ENCODE assay signal across 29 mouse cellular contexts in the genomic region with DNA sequence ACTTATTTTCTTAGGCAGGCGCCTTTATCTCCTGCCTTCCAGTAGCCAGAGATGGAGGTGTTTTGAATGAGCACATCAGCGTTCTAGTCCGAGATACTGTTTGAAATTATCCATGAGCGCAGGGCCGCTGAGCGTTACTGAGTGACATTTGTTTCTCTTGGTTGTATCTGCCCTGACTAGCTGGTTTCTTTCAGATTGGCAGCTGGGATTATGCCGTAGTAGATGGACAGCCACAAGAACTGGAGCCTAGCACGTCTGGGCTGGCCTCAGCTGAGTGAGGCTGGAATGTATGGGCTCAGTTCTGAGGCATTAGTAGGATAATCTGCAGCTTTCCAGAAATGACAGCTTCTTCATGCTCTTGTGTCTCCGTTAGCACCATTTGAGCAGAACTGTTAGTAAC.
DNase-seq lines count a peak whose midpoint lies in the region; ATAC-seq and TF ChIP-seq lines count a peak whose summit lies in the region.
"Had no signal": no experiment of that assay in that cellular context is flagged by ENCODE, and none has a peak within 500 bp of the region (broad histone marks: within the 10 kb centered on the region; RNA-seq: fewer than 3 reads in every experiment).

No protein-coding gene starts in this region.

- WGBS in heart, embryonic 11.5 days (ENCODE audit: insufficient replicate concordance): 14% methylated on average over 9 of the region's 9 CpGs
- 30% methylated on average over 9 of the region's 9 CpGs for WGBS in heart, postnatal 0 days
- WGBS in heart, adult 2 months: 55% methylated on average over 9 of the region's 9 CpGs
- WGBS in intestine, embryonic 14.5 days: 19% methylated on average over 9 of the region's 9 CpGs
- WGBS in intestine, postnatal 0 days: 50% methylated on average over 9 of the region's 9 CpGs
- WGBS in midbrain, embryonic 16.5 days: 58% methylated on average over 9 of the region's 9 CpGs
- WGBS in forebrain, embryonic 16.5 days: 73% methylated on average over 9 of the region's 9 CpGs

- no peaks in the 10 kb centered on the region for H3K79me2 ChIP-seq in heart, adult 2 months (replicated peaks; ENCODE audit: control insufficient read depth, insufficient read depth, low read length)

- no peak overlapping the region for H3K4me3 ChIP-seq in heart, embryonic 11.5 days (ENCODE audit: low read depth, low read length)
- H3K4me3 ChIP-seq in heart, postnatal 0 days (ENCODE audit: low read depth, low read length): no peak overlapping the region
- no peak overlapping the region for H3K4me3 ChIP-seq in heart, adult 2 months
- H3K4me3 ChIP-seq in intestine, embryonic 14.5 days (ENCODE audit: low read depth, low read length): peak overlapping the region; percentile 36
- no peak overlapping the region for H3K4me3 ChIP-seq in intestine, postnatal 0 days (ENCODE audit: low read depth, low read length)
- no peak overlapping the region for H3K4me3 ChIP-seq in midbrain, embryonic 16.5 days (ENCODE audit: low read depth, low read length)
- H3K4me3 ChIP-seq in forebrain, embryonic 16.5 days (replicated peaks; ENCODE audit: low read length): no peak overlapping the region
- H3K4me3 ChIP-seq: forebrain, embryonic 10.5 days; hindbrain, embryonic 10.5 days; limb, embryonic 13.5 days; liver, embryonic 12.5 days; midbrain, embryonic 15.5 days; myocyte; neural tube, embryonic 13.5 days had no signal

- no peak for DNase-seq in heart, adult 8-10 months (ENCODE audit: low spot score)
- DNase-seq in heart, postnatal 0 days (ENCODE audit: low spot score): no peak
- DNase-seq in heart, adult 2 months: no peak
- peak; percentile 72 for DNase-seq in intestine, embryonic 14.5 days (ENCODE audit: low spot score)
- DNase-seq: adrenal gland, postnatal 36 days; B cell, adult 2 months; cerebellum, adult 11 months; cerebellum, adult 9-11 months; kidney, adult 18-20 months; kidney, postnatal 4 days; lung, adult 2 months; lung, postnatal 4 days; right cerebral cortex, adult 18-20 months; right cerebral cortex, postnatal 4 days had no signal

- no peaks in the 10 kb centered on the region for H3K36me3 ChIP-seq in heart, embryonic 11.5 days (ENCODE audit: control insufficient read depth, insufficient read depth, low read length)
- no peaks in the 10 kb centered on the region for H3K36me3 ChIP-seq in heart, postnatal 0 days (replicated peaks; ENCODE audit: control insufficient read depth, insufficient read depth, low read length)
- H3K36me3 ChIP-seq in heart, adult 2 months (ENCODE audit: control insufficient read depth, insufficient read depth, low read length): no peaks in the 10 kb centered on the region
- H3K36me3 ChIP-seq in intestine, embryonic 14.5 days (ENCODE audit: control insufficient read depth, insufficient read depth, low read length): no peaks in the 10 kb centered on the region
- no peaks in the 10 kb centered on the region for H3K36me3 ChIP-seq in intestine, postnatal 0 days (ENCODE audit: control insufficient read depth, insufficient read depth)
- H3K36me3 ChIP-seq in midbrain, embryonic 16.5 days (ENCODE audit: control insufficient read depth, insufficient read depth, low read length): no peaks in the 10 kb centered on the region
- no peaks in the 10 kb centered on the region for H3K36me3 ChIP-seq in forebrain, embryonic 16.5 days (ENCODE audit: control insufficient read depth, insufficient read depth)
- H3K36me3 ChIP-seq: forebrain, embryonic 10.5 days; G1E; hindbrain, embryonic 10.5 days; limb, embryonic 13.5 days; liver, embryonic 12.5 days; midbrain, embryonic 15.5 days; neural tube, embryonic 13.5 days had no signal

- TF ChIP-seq POLR2A in heart, adult 2 months (IDR thresholded peaks at IDR 0.05; ENCODE audit: insufficient read depth, low read depth, low read length): no peak

- H3K4me2 ChIP-seq in heart, embryonic 11.5 days: peak overlapping the region; percentile 53
- H3K4me2 ChIP-seq in heart, postnatal 0 days (ENCODE audit: low read depth, low read length): 0 out of 2 replicates have a peak overlapping the region, but pooled peaks have one; percentile 1
- peak overlapping the region; percentile 58 for H3K4me2 ChIP-seq in intestine, embryonic 14.5 days (ENCODE audit: low read length)
- H3K4me2 ChIP-seq in intestine, postnatal 0 days (replicated peaks; ENCODE audit: low read depth): peak overlapping the region; percentile 44
- no peak overlapping the region for H3K4me2 ChIP-seq in midbrain, embryonic 16.5 days (ENCODE audit: low read length)
- no peak overlapping the region for H3K4me2 ChIP-seq in forebrain, embryonic 16.5 days (ENCODE audit: low read length)
- H3K4me2 ChIP-seq: limb, embryonic 13.5 days; liver, embryonic 12.5 days; midbrain, embryonic 15.5 days; neural tube, embryonic 13.5 days had no signal

- no peak for ATAC-seq in heart, embryonic 11.5 days (replicated peaks; ENCODE audit: insufficient number of reproducible peaks, low FRiP score, low TSS enrichment)
- no peak for ATAC-seq in heart, postnatal 0 days (ENCODE audit: insufficient read depth, low read depth)
- peak; percentile 32; the same call in 1 of the 2 replicates for ATAC-seq in intestine, embryonic 14.5 days (replicated peaks; ENCODE audit: low FRiP score, low TSS enrichment, low read depth)
- ATAC-seq in intestine, postnatal 0 days: no peak
- no peak for ATAC-seq in midbrain, embryonic 16.5 days
- ATAC-seq in forebrain, embryonic 16.5 days: no peak
- ATAC-seq: hindbrain, embryonic 16.5 days; liver, embryonic 12.5 days; midbrain, embryonic 15.5 days; Patski had no signal

- intact Hi-C loops in heart, adult 2 months (cut with DNase I): no loop called here

- H3K9ac ChIP-seq in heart, embryonic 11.5 days (ENCODE audit: low read depth, low read length): peak overlapping the region; percentile 28; the same call in 1 of the 2 replicates
- no peak overlapping the region for H3K9ac ChIP-seq in heart, postnatal 0 days (replicated peaks; ENCODE audit: low read depth, low read length)
- H3K9ac ChIP-seq in heart, adult 2 months (ENCODE audit: low read depth, low read length): no peak overlapping the region
- peak overlapping the region; percentile 63 for H3K9ac ChIP-seq in intestine, embryonic 14.5 days (ENCODE audit: low read length)
- H3K9ac ChIP-seq in intestine, postnatal 0 days (ENCODE audit: low read depth, low read length): peak overlapping the region; percentile 8; the same call in 1 of the 2 replicates
- no peak overlapping the region for H3K9ac ChIP-seq in midbrain, embryonic 16.5 days (ENCODE audit: low read depth, low read length)
- H3K9ac ChIP-seq in forebrain, embryonic 16.5 days (replicated peaks; ENCODE audit: low read depth, low read length): no peak overlapping the region
- H3K9ac ChIP-seq: limb, embryonic 13.5 days; liver, embryonic 12.5 days; midbrain, embryonic 15.5 days; neural tube, embryonic 13.5 days had no signal

- H3K9me3 ChIP-seq in heart, embryonic 11.5 days (replicated peaks; ENCODE audit: control insufficient read depth, low read length): no peaks in the 10 kb centered on the region
- H3K9me3 ChIP-seq in heart, postnatal 0 days (replicated peaks; ENCODE audit: control insufficient read depth, low read length): no peaks in the 10 kb centered on the region
- no peaks in the 10 kb centered on the region for H3K9me3 ChIP-seq in intestine, embryonic 14.5 days (ENCODE audit: control insufficient read depth, low read length)
- no peaks in the 10 kb centered on the region for H3K9me3 ChIP-seq in intestine, postnatal 0 days (ENCODE audit: control insufficient read depth)
- H3K9me3 ChIP-seq in midbrain, embryonic 16.5 days (replicated peaks; ENCODE audit: control insufficient read depth, low read length, poor library complexity, severe bottlenecking): no peaks in the 10 kb centered on the region
- H3K9me3 ChIP-seq in forebrain, embryonic 16.5 days (ENCODE audit: control insufficient read depth, low read length): no peaks in the 10 kb centered on the region
- H3K9me3 ChIP-seq: forebrain, embryonic 10.5 days; G1E; hindbrain, embryonic 10.5 days; limb, embryonic 13.5 days; liver, embryonic 12.5 days; midbrain, embryonic 15.5 days; neural tube, embryonic 13.5 days had no signal

- TF ChIP-seq EP300 in heart, postnatal 0 days (IDR thresholded peaks at IDR 0.05; ENCODE audit: low read depth): no peak
- TF ChIP-seq EP300 in heart, adult 2 months (IDR thresholded peaks at IDR 0.05; ENCODE audit: insufficient read depth, low read depth, low read length): no peak

- H3K27ac ChIP-seq in heart, embryonic 11.5 days (ENCODE audit: low read depth, low read length): peak overlapping the region; percentile 62
- H3K27ac ChIP-seq in heart, postnatal 0 days (ENCODE audit: low read depth): no peak overlapping the region
- no peak overlapping the region for H3K27ac ChIP-seq in heart, adult 2 months
- H3K27ac ChIP-seq in intestine, embryonic 14.5 days (ENCODE audit: low read depth): peak overlapping the region; percentile 97
- peak overlapping the region; percentile 46; the same call in 1 of the 2 replicates for H3K27ac ChIP-seq in intestine, postnatal 0 days (ENCODE audit: low read depth, low read length)
- H3K27ac ChIP-seq in midbrain, embryonic 16.5 days (ENCODE audit: low read length): no peak overlapping the region
- no peak overlapping the region for H3K27ac ChIP-seq in forebrain, embryonic 16.5 days (ENCODE audit: low read length)
- H3K27ac ChIP-seq: forebrain, embryonic 10.5 days; hindbrain, embryonic 10.5 days; limb, embryonic 13.5 days; liver, embryonic 12.5 days; midbrain, embryonic 15.5 days; neural tube, embryonic 13.5 days had no signal

- H3K4me1 ChIP-seq in heart, embryonic 11.5 days (ENCODE audit: control insufficient read depth, insufficient read depth, low read length): peaks cover 7% of the 10 kb centered on the region
- no peaks in the 10 kb centered on the region; the same call in 1 of the 2 replicates for H3K4me1 ChIP-seq in heart, postnatal 0 days (ENCODE audit: control insufficient read depth, insufficient read depth)
- no peaks in the 10 kb centered on the region for H3K4me1 ChIP-seq in heart, adult 2 months (ENCODE audit: control insufficient read depth, insufficient read depth, low read length)
- H3K4me1 ChIP-seq in intestine, embryonic 14.5 days (replicated peaks; ENCODE audit: control insufficient read depth, insufficient read depth, low read length): peaks cover 7% of the 10 kb centered on the region; the same call in 1 of the 2 replicates
- no peaks in the 10 kb centered on the region for H3K4me1 ChIP-seq in intestine, postnatal 0 days (replicated peaks; ENCODE audit: control insufficient read depth, insufficient read depth, low read length)
- H3K4me1 ChIP-seq in midbrain, embryonic 16.5 days (ENCODE audit: control insufficient read depth, insufficient read depth, low read length): no peaks in the 10 kb centered on the region
- H3K4me1 ChIP-seq in forebrain, embryonic 16.5 days (replicated peaks; ENCODE audit: control insufficient read depth, insufficient read depth, low read length): 0 out of 2 replicates have a peak, but pooled peaks cover 3% of the 10 kb centered on the region
- H3K4me1 ChIP-seq: hindbrain, embryonic 10.5 days; liver, embryonic 12.5 days had no signal

- TF ChIP-seq CTCF in heart, postnatal 0 days (IDR thresholded peaks at IDR 0.05; ENCODE audit: low read depth): no peak
- no peak for TF ChIP-seq CTCF in heart, adult 2 months (IDR thresholded peaks at IDR 0.05)
- TF ChIP-seq CTCF in intestine, postnatal 0 days (IDR thresholded peaks at IDR 0.05; ENCODE audit: low read depth): no peak

- no peaks in the 10 kb centered on the region for H3K27me3 ChIP-seq in heart, embryonic 11.5 days (ENCODE audit: control insufficient read depth, insufficient read depth, low read length)
- H3K27me3 ChIP-seq in heart, postnatal 0 days (ENCODE audit: control insufficient read depth, insufficient read depth, low read length): no peaks in the 10 kb centered on the region
- H3K27me3 ChIP-seq in heart, adult 2 months (ENCODE audit: control insufficient read depth, insufficient read depth, low read length): peaks cover 1% of the 10 kb centered on the region; the same call in 1 of the 2 replicates
- H3K27me3 ChIP-seq in intestine, embryonic 14.5 days (replicated peaks; ENCODE audit: control insufficient read depth, insufficient read depth, low read length): no peaks in the 10 kb centered on the region
- no peaks in the 10 kb centered on the region for H3K27me3 ChIP-seq in intestine, postnatal 0 days (replicated peaks; ENCODE audit: control insufficient read depth, insufficient read depth, low read length)
- no peaks in the 10 kb centered on the region for H3K27me3 ChIP-seq in midbrain, embryonic 16.5 days (ENCODE audit: control insufficient read depth, insufficient read depth, low read depth, low read length)
- peaks cover 2% of the 10 kb centered on the region; the same call in 1 of the 2 replicates for H3K27me3 ChIP-seq in forebrain, embryonic 16.5 days (replicated peaks; ENCODE audit: control insufficient read depth, insufficient read depth, low read length)
- H3K27me3 ChIP-seq: CH12.LX; limb, embryonic 13.5 days; liver, embryonic 12.5 days; midbrain, embryonic 15.5 days; neural tube, embryonic 13.5 days; Patski had no signal

Comparison
In these comparisons a context has a peak if more than half of its experiments do, and no peak if none do; other contexts are left out.
1. H3K27ac ChIP-seq: peak in heart, embryonic 11.5 days (single experiment), intestine, embryonic 14.5 days (single experiment) and intestine, postnatal 0 days (single experiment); none in heart, postnatal 0 days (single experiment), heart, adult 2 months (single experiment), midbrain, embryonic 16.5 days (single experiment) and forebrain, embryonic 16.5 days (single experiment).
2. H3K9ac ChIP-seq: peak in heart, embryonic 11.5 days (single experiment), intestine, embryonic 14.5 days (single experiment) and intestine, postnatal 0 days (single experiment); none in heart, postnatal 0 days (single experiment), heart, adult 2 months (single experiment), midbrain, embryonic 16.5 days (single experiment) and forebrain, embryonic 16.5 days (single experiment).
3. H3K4me2 ChIP-seq: peak in heart, embryonic 11.5 days (single experiment), heart, postnatal 0 days (single experiment), intestine, embryonic 14.5 days (single experiment) and intestine, postnatal 0 days (single experiment); none in midbrain, embryonic 16.5 days (single experiment) and forebrain, embryonic 16.5 days (single experiment).